Mouse (Mus musculus) stomach, embryonic 15.5 days (tissue): ENCODE measurements around the gene Vwa1. TPM values are rescaled to one million over a fixed set of nuclear protein-coding genes. Genes with fewer than 3 reads are reported as not detected.
"Not testable (repeated sequence)": the region's sequence is repeated elsewhere in the genome, so short reads cannot be mapped to it uniquely, and the experiment has no call there.

Source experiments
- ATAC-seq: fragments of 200-750 bp; cut with Nextera tagmentation; 2 replicates; pipeline ENCODE4 v1.8.0; 2017; ENCODE audit warnings: low read depth, moderate number of reproducible peaks, moderate TSS enrichment; ENCODE audit not compliant: insufficient read depth, low FRiP score
- H3K27ac ChIP-seq: fragments of 300-500 bp; sonication (generic); 2 replicates; pipeline ENCODE4 v1.5.1; 2015; ENCODE audit warnings: mild to moderate bottlenecking, inconsistent platforms
- H3K27me3 ChIP-seq: fragments of 300-500 bp; sonication (generic); replicated peaks from 2 replicates; pipeline ENCODE4 v1.6.1; 2015; ENCODE audit warnings: inconsistent platforms
- H3K36me3 ChIP-seq: fragments of 300-500 bp; sonication (generic); 2 replicates; pipeline ENCODE4 v1.6.1; 2015; ENCODE audit warnings: inconsistent platforms
- H3K4me1 ChIP-seq: fragments of 300-500 bp; sonication (generic); 2 replicates; pipeline ENCODE4 v1.6.1; 2015; ENCODE audit warnings: inconsistent platforms
- H3K4me2 ChIP-seq: fragments of 300-500 bp; sonication (generic); 2 replicates; pipeline ENCODE4 v1.6.1; 2015; ENCODE audit warnings: mild to moderate bottlenecking, inconsistent platforms
- H3K4me3 ChIP-seq: fragments of 300-500 bp; sonication (generic); replicated peaks from 2 replicates; pipeline ENCODE4 v1.5.1; 2015; ENCODE audit warnings: inconsistent platforms
- H3K9ac ChIP-seq: fragments of 300-500 bp; sonication (generic); 2 replicates; pipeline ENCODE4 v1.6.1; 2015; ENCODE audit warnings: inconsistent platforms
- H3K9me3 ChIP-seq: fragments of 300-500 bp; sonication (generic); 2 replicates; pipeline ENCODE4 v1.6.1; 2016; ENCODE audit warnings: inconsistent platforms
- WGBS: fragments of 180-500 bp; shearing (Covaris S2); methylation state at CpG from one replicate; pipeline ENCODE4 v1.1.7; 2015; 5-methylcytosine and 5-hydroxymethylcytosine counted together
- polyA plus RNA-seq: library from polyadenylated mRNA; unstranded; fragments of >200 nt; fragmentation: Nextera tagmentation; extraction: Ambion mirVana; gene quantifications from 2 replicates; pipeline ENCODE4 v1.2.1, GENCODE M21; 2015

Gene Vwa1
- polyA plus RNA-seq, 1 experiment from 2014 or later: 27.6 TPM

- H3K4me2 ChIP-seq: peak overlapping the region; percentile 98
- H3K27ac ChIP-seq: peak overlapping the region; percentile 63; the same call in 1 of the 2 replicates
- peak overlapping the region; percentile 66 for H3K9ac ChIP-seq
- H3K9me3 ChIP-seq: no peaks in the 10 kb centered on the region
- peaks cover 13% of the 10 kb centered on the region for H3K4me1 ChIP-seq
- 2% methylated on average over 28 of the region's 28 CpGs for WGBS
- no peaks in the 10 kb centered on the region for H3K27me3 ChIP-seq
- ATAC-seq: no peak
- peak overlapping the region; percentile 78 for H3K4me3 ChIP-seq
- no peaks in the 10 kb centered on the region for H3K36me3 ChIP-seq
These were observed 13.0 kb downstream of the Vwa1 start for GRCm38 (mm10) chr4:155761356-155762099.

- Histone ChIP-seq H3K36me3 (0 out of 2 replicates have a peak, but pooled peaks cover 6% of the 10 kb centered on the region), H3K4me2 (peak within 1 kb of the TSS; percentile 98), H3K27ac (peak within 1 kb of the TSS; percentile 63), H3K4me1 (peaks cover 13% of the 10 kb centered on the region), H3K9me3 (no peaks in the 10 kb centered on the region), H3K4me3 (peak within 1 kb of the TSS; percentile 78), H3K27me3 (no peaks in the 10 kb centered on the region), H3K9ac (peak within 1 kb of the TSS; percentile 73)
- peak; percentile 99 for ATAC-seq
- under 1% methylated on average over 68 of the region's 68 CpGs for WGBS
These were observed 13.7 kb downstream of the Vwa1 start, which contains the start of gene Atad3a for GRCm38 (mm10) chr4:155760613-155761355. Gene Atad3a, minus strand, starts transcription at chr4:155761093.

DNA sequence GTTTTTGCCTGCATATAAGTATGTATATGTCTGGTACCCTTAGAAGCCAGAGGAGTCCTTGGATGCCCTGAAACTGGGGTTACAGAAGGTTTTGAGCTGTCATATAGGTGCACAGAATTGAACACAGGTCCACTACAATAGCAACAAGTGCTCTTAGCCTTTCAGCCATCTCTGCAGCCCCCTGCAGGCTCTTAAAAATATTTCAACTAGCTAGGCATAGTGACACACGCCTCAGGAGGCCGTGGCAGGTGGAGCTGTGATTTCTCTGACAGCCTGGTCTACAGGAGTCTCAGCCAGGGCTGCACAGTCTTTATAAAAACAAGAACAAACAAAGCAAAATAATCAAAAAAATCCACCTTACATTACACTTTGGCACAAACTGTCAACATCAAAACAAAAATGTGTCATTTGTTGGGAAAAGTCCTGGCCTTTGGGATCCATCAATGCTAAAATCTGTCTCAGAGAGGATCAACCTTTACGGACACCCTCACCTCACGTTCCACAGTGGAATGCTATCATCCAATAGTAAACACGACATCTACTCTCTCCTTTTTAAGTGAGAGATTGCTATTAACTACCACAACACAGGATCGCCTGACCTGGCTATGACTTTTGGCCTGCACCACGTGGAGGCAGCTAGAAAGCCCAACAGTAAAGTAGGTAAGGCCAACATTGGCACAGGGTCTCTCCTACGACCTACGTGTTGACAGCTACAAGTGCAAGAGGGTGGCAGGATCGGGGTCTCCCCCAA lies 14.5 kb downstream of the Vwa1 start:
- Histone ChIP-seq H3K9ac (peak overlapping the region; percentile 73; the same call in 1 of the 2 replicates), H3K9me3 (no peaks in the 10 kb centered on the region), H3K4me3 (peak overlapping the region; percentile 78), H3K36me3 (peaks cover 11% of the 10 kb centered on the region; the same call in 1 of the 2 replicates), H3K4me2 (peak overlapping the region; percentile 98), H3K27ac (no peak overlapping the region; the same call in 1 of the 2 replicates), H3K4me1 (peaks cover 13% of the 10 kb centered on the region), H3K27me3 (no peaks in the 10 kb centered on the region)
- ATAC-seq: no peak; the same call in 1 of the 2 replicates
- 2% methylated on average over 10 of the region's 10 CpGs for WGBS

DNA sequence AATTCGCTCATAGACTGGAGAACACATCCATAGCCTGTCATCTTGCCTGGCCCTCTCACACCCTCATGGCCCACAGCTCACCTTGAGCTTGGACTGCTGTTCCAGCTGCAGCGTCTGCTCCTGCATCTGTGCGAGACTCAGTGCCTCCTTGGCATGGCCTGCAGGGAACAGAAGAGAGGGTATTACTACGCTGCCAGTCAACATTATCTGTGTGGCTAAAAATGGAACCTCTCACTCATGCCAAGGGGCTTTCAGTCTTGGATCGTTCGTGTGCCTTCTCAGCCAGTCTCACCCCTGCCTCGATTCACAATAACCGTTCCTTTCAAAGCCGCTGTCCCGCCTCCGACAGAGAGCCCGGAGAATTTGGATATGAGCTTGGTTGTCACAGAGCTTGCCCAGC lies 17.5 kb downstream of the Vwa1 start:
- peaks cover 34% of the 10 kb centered on the region for H3K36me3 ChIP-seq
- no peaks in the 10 kb centered on the region for H3K27me3 ChIP-seq
- H3K27ac ChIP-seq: no peak overlapping the region
- H3K9ac ChIP-seq: no peak overlapping the region
- no peak overlapping the region for H3K4me3 ChIP-seq
- 92% methylated on average over 12 of the region's 12 CpGs for WGBS
- no peaks in the 10 kb centered on the region for H3K9me3 ChIP-seq
- ATAC-seq: no peak
- H3K4me1 ChIP-seq: peaks cover 13% of the 10 kb centered on the region
- H3K4me2 ChIP-seq: no peak overlapping the region

DNA sequence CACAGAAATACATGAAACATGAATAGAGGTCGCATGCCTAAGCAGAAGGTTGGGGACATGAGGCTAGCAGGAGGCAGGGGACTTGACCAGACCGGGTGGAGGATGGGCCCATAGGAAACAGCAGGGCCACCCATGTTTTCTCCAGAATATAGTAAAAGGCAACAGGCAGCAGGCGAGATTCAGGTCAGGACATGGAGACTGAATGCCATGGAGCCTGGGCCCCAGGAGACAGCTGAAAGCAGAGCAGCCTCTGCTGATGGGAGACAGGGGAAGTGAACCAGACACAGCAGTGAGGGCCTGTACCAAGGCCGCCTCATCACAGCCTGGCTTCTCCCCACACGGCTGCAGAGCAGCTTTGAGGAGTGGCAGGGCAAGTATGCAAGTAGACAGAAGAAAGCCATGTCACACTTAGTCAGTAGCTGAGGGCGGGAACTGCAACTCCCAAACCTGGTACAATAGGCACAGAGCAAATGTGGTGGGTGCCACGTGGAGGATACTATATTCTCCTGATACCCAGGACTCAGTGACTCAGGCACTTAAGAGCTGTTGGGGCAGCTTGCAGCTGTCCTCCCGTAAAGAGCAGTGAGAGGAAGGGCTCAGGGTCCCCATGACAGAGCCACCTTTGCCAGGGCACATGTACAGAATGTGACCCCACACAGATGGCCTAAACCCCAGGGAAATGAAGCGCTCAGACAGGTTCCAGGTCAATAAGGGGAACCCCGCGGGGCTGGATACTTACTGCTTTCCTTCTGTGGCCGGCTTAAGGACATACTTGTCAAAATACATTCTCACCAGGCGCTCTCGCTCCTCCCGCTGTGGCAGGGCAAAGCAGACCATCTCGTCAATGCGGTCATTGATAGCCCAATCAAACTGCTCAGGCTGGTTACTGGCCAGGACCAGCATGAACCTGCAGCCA lies 27.7 kb downstream of the Vwa1 start:
- WGBS: 89% methylated on average over 17 of the region's 17 CpGs
- Histone ChIP-seq H3K36me3 (peaks cover 70% of the 10 kb centered on the region), H3K27me3 (no peaks in the 10 kb centered on the region), H3K9me3 (no peaks in the 10 kb centered on the region), H3K4me3 (no peak overlapping the region), H3K4me2 (no peak overlapping the region), H3K9ac (no peak overlapping the region), H3K27ac (no peak overlapping the region), H3K4me1 (no peaks in the 10 kb centered on the region)
- ATAC-seq: no peak

GRCm38 (mm10) chr4:155746036-155746548 lies 28.4 kb downstream of the Vwa1 start:
- H3K9ac ChIP-seq: no peak overlapping the region
- 81% methylated on average over 8 of the region's 8 CpGs for WGBS
- peaks cover 68% of the 10 kb centered on the region for H3K36me3 ChIP-seq

GRCm38 (mm10) chr4:155745136-155745535 lies 29.4 kb downstream of the Vwa1 start:
- no peaks in the 10 kb centered on the region for H3K4me1 ChIP-seq
- no peak overlapping the region for H3K4me2 ChIP-seq
- no peak overlapping the region for H3K9ac ChIP-seq
- H3K9me3 ChIP-seq: no peaks in the 10 kb centered on the region
- peaks cover 63% of the 10 kb centered on the region for H3K36me3 ChIP-seq
- 90% methylated on average over 5 of the region's 5 CpGs for WGBS
- H3K27ac ChIP-seq: no peak overlapping the region
- ATAC-seq: no peak
- no peaks in the 10 kb centered on the region for H3K27me3 ChIP-seq
- no peak overlapping the region for H3K4me3 ChIP-seq

More at GRCm38 (mm10) chr4:155746036-155746548, 28.4 kb downstream of the Vwa1 start:
- Histone ChIP-seq H3K4me2 (no peak overlapping the region), H3K27ac (no peak overlapping the region), H3K9me3 (no peaks in the 10 kb centered on the region), H3K4me3 (no peak overlapping the region), H3K27me3 (no peaks in the 10 kb centered on the region), H3K4me1 (no peaks in the 10 kb centered on the region)
- no peak for ATAC-seq

- no peaks in the 10 kb centered on the region for H3K27me3 ChIP-seq
- no peak overlapping the region for H3K4me3 ChIP-seq
- no peak overlapping the region for H3K4me2 ChIP-seq
- no peaks in the 10 kb centered on the region for H3K9me3 ChIP-seq
- ATAC-seq: no peak
- no peaks in the 10 kb centered on the region for H3K4me1 ChIP-seq
- H3K36me3 ChIP-seq: peaks cover 64% of the 10 kb centered on the region
- H3K9ac ChIP-seq: no peak overlapping the region
- no peak overlapping the region for H3K27ac ChIP-seq
- WGBS: 85% methylated on average over 8 of the region's 8 CpGs
These were observed 30.0 kb downstream of the Vwa1 start for GRCm38 (mm10) chr4:155744474-155744873.

- H3K36me3 ChIP-seq: peaks cover 47% of the 10 kb centered on the region
- WGBS: 85% methylated on average over 5 of the region's 5 CpGs
- H3K4me1 ChIP-seq: no peaks in the 10 kb centered on the region
- no peaks in the 10 kb centered on the region for H3K9me3 ChIP-seq
- no peak for ATAC-seq
- no peak overlapping the region for H3K27ac ChIP-seq
- H3K4me3 ChIP-seq: no peak overlapping the region
- no peak overlapping the region for H3K9ac ChIP-seq
- H3K4me2 ChIP-seq: no peak overlapping the region
- no peaks in the 10 kb centered on the region for H3K27me3 ChIP-seq
These were observed 31.8 kb downstream of the Vwa1 start for GRCm38 (mm10) chr4:155742684-155743083.

DNA sequence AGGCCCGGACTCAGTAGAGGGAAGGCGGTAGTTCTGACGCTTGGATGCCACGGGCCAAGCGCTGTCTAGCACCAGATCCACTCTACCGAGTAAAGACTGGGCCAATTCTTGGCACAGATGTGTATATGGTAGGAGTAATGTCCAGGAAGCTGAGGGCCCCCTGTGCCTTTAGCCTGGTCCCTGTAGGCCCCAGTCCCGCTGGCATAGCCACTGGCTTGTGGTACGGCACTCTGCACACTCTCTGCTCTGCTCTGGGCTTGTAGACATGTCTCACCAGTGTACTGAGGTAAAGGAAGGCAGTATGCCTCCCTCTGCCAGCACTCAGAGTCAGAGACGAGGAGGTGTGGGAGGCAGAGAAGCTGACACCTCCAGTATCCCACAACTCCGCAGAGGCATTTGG lies 33.8 kb downstream of the Vwa1 start:
- H3K4me2 ChIP-seq, H3K4me3 ChIP-seq, H3K27ac ChIP-seq, H3K4me1 ChIP-seq, H3K27me3 ChIP-seq, ATAC-seq, H3K9me3 ChIP-seq, H3K9ac ChIP-seq: not testable (repeated sequence)
- H3K36me3 ChIP-seq: peaks cover 41% of the 10 kb centered on the region; the same call in 1 of the 2 replicates
- 85% methylated on average over 10 of the region's 10 CpGs for WGBS
